Mouse (Mus musculus) bone marrow macrophage, adult 2 months (primary cell): ENCODE results near the gene Rbms1.

Experiments used
- CTCF ChIP-seq: IDR thresholded peaks from 2 replicates; pipeline ENCODE4 v1.5.1; 2012; ENCODE audit warnings: low read depth, mild to moderate bottlenecking, low read length, moderate library complexity
- POLR2A ChIP-seq: IDR thresholded peaks from 2 replicates; pipeline ENCODE4 v1.6.1; 2012; ENCODE audit warnings: mild to moderate bottlenecking, low read depth, low read length, borderline replicate concordance

- TF ChIP-seq POLR2A, result no peak
- TF ChIP-seq CTCF, result no peak
Observed at GRCm38 (mm10) chr2:60802191-60802590, 160.8 kb downstream of the Rbms1 start.
